Mouse (Mus musculus) spleen, postnatal 10 days (tissue): ENCODE data around the gene Camk2g.

Source experiments
- DNase-seq, 2 experiments: peaks; one replicate each; pipeline ENCODE4 v3.0.0; 2021 to 2022; ENCODE audit warnings: low spot score in 2 of 2

The Camk2g gene

DNA sequence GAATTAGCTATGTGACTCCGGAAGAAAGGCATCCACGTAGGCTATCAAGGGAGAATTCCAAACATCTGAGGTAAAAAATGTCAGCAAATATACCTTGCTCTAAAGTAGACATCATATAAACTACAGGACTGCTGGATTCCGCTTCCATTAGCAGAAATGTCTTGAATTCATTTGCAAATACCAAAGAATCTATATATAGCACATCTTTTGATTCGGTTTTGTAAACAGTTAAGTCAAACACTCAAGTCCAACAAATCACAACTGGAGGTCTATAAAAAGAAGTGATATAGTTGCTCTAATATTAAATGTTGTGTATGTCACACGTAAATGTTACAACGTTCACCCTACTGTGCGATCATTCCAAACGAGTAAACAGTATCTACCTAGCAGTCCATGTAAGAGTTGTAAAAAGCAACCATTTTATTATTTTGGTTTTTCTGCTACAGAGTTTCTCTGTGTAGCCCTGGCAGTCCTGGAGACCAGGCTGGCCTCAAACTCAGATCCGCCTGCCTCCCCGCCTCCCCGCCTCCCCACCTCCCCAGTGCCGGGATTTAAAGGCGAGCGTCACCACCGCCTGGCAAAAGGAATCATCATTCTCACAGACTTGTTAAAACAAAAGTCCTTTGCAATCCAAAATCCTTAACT lies 91.7 kb downstream of the Camk2g start:
- DNase-seq: no peak

DNA sequence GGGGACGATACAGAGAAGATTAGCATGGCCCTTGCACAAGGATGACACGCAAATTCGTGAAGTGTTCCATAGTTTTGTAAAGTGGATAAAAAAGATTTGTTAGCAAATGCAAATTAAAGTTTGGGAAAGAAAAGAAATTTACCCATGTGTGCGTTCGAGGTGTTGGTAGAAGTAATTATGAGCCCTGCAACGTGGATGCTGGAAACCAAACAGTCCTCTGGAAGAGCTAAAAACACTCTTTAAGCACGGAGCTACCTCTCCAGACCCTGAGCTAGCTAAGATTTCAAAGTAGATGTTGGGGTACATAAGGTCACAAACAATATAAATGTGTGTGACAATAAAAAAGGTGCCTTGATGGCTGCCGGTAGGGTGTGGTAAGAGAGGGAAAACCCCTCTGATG lies 92.3 kb downstream of the Camk2g start:
- no peak for DNase-seq

DNA sequence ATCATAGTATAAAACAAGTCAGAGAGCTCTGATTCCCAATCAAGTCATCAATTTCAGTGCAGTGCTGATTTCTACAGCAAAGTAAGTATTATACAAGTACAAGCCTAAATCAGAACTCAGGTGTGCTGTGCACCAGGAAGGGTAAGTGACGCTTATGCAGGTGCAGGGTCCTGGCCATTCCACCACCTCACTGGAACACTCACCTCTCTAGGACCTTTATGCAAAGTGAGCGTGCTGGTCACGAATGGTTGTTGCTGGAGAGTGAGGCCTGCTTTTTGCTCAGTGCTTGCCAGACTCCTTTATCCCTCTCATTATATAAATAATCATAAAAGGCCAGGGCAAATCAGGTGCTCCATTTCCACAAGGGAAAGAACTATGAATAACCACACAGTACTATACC lies 93.5 kb downstream of the Camk2g start:
- no peak for DNase-seq

DNA sequence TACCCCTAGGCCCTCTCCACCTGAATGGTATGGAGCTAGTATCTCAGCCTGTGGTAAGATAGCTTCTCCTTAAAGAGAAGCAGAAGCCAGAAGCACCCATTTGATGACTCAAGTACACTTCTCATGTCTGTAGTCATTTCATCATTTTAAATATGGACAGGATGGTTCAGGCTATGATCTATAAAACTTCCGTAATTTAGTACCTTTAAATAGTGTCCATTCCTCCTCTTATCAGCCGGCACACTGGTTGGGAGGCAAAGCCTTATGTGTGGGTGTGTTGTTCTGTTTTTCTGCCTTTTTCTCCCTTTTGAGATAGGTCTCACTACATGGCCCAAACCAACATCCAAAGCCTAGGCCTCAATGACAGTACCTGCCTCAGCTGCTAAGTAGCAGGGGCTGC lies 95.4 kb downstream of the Camk2g start:
- DNase-seq: no peak

DNA sequence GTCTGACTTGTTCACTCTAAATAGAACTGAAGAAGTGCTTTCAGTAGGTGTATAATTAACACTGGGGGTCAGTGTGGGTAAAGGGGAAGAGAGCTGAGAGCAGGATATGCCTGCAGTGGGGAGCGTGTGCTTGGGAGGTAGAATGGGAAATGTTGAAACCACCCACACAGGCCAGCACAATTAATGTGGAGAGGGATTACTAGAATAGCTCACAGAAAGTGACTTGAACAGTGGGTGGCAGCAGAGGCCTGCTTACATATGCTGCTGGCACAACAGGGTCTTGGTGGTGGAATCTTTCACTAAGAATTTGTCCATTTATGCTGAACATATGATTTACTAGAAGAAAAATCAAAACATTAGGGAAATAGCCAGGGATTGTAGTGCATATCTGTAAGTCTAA lies 96.9 kb downstream of the Camk2g start:
- peak in 1 of 2 experiments; percentile 65 for DNase-seq

DNA sequence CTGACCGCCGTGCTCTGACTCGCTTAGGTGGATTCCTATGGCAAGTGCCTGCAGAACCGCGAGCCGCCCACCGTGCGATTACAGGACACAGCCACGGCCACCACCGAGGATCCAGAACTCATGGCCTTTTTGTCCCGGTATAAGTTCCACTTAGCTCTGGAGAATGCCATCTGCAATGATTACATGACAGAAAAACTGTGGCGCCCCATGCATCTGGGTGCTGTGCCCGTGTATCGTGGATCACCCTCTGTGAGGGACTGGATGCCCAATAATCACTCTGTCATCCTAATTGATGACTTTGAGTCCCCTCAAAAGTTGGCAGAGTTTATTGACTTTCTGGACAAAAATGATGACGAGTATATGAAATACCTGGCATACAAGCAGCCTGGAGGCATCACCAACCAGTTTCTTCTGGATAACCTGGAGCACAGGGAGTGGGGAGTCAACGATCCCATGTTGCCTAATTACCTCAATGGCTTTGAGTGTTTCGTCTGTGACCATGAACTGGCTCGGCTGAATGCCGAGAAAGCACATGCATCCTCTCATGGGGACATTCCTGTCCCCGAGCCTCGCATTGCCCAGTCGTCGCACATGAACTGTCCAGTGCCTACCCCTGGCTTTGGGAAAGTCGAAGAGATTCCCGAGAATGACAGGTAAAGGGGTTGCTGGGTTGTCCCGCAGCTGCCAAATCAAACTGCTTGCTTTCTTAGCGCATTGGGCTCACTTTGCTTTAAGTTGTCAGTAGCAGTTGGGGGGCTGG lies 97.9 kb downstream of the Camk2g start:
- peak in 1 of 2 experiments; percentile 52 for DNase-seq

DNA sequence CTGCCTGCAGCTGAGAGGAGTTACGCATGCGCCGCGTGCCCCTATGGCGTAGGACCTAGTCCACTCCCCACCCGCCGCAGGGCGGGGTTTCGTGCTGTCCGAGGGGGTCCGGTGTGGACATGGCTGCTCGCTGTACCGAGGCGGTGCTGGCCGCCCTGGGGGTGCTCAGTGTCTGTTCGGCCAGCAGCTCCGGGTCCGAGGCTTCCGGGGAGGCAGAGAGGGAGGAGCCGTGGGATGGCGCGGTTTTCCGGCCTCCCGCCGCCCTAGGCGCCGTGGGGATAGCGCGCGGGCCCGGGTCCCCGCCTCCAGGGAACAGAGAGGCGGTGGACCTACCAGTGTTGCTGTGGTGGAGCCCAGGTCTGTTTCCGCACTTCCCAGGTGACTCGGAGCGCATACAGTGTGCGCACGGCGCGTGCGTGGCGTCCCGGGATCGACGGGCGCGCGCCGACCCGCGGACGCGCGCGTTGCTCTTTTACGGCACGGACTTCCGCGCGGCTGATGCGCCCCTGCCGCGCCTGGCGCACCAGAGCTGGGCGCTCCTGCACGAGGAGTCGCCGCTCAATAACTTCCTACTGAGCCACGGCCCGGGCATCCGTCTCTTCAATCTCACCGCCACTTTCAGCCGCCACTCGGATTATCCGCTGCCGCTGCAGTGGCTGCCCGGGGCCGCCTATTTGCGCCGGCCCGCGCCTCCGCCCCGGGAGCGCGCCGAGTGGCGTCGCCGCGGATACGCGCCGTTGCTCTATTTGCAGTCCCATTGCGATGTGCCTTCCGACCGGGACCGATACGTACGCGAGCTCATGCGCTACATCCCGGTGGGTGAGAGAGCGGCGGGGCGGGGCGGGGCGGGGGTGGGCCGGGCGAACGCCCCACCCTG lies 98.8 kb downstream of the Camk2g start, which contains the start of gene Fut11:
TSS of gene Fut11 (plus strand) at position 85 of the 877 bp plus-strand sequence.
- DNase-seq: peak; percentile 83 to 88

DNA sequence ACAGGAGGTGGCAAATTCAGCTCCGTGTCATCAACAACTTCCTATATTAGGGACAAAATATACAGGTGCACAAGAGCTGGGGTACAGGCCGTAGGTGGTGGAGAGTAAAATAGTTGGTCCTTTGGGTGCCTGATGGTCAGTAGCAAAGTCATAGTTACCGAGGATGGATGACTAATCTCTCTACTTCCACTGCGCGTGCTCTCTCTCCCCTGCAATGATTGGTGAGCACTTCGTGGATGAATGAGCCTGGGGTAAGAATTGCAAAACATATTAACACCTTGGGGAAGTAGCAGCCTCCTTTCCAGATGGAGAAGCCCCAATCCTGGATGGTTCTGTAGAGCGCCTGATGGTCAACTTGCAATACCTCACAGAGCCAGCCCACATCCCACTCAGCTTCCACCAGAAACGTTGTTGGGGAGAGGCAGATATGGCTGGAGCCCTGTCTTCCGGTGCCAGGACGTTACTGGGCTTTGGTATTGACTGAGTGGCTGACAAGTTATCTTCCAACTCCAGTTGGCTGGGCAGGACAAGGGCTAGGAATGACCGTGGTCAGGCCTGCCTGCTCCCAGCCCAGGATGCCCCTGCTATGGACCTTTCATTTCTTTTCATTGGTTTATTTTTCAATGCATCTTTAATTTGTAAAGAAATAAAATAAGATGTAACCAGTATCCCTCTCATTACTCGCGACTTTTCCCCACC lies 99.6 kb downstream of the Camk2g start:
- DNase-seq: no peak

DNA sequence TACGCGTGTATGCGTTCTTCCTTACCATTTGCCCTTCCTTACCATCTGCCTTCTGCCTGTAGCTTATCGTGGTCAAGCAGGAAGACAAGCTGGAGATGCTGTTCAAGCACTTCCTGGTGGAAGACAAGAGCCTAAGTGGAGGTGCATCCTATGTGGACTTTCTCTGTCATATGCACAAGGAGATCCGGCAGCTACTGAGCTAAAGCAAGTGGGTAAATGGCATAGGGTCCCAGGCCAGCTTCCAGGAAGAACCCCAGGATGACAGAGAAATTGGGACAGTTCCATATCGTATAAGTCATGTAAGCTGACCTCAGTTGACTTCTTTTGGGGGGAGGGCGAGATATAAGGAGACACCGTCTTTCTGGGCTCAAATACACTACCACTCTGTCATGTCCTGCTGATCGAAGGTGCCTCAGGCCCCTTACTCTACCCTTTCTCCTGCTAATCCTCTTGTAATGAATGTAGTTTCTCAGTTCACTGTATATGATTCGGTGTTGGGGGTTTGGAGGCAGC lies 100.2 kb downstream of the Camk2g start:
- no peak for DNase-seq

DNA sequence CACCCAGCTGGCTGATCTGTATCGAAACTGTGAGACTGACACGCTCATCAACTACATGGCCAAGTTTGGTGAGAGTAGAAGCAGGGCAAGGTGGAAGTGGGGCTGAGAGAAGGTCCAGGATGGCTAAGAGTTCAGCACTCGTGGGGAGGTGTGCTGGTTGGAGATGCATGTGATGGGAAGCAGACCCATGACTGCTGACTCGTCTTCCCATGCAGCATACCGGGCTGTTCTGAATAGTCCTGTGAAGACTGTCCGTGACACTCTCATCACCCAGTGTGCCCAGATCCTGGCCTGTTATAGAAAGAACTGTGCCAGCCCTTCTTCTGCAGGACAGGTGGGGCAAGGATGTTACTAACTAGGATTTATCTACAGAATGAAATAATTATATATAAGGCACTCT lies 102.1 kb downstream of the Camk2g start:
- no peak for DNase-seq

DNA sequence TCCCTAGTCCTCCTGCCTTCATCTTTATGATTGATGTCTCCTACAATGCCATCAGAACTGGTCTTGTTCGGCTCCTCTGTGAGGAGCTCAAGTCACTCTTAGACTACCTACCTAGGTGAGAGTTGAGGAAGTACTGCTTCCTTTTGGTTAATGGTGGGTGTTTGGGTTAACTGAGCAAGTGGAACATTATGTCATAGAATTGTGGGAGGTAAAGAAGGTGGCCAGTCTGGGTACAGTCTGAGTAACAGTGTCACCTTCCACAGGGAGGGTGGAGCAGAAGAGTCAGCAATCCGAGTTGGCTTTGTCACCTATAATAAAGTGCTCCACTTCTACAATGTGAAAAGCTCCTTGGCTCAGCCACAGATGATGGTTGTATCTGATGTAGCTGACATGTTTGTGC lies 104.9 kb downstream of the Camk2g start:
- DNase-seq: no peak

DNA sequence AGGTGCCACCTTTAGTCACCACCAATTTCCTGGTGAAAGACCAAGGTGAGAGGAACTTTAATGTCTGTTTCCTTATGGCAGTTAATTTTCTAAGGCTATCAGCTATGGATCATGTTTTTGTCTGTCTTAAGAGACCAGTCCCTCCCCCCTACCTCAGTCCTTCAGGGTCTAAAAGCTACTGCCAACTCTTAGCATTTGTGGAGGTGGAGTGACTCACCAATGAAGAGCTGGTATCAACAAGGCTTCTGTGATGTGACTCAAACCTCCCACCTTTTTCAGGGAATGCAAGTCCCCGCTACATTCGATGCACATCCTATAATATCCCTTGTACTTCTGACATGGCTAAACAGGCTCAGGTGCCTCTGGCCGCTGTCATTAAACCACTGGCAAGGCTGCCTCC lies 107.3 kb downstream of the Camk2g start:
- DNase-seq: no peak
